Mouse (Mus musculus) urinary bladder, postnatal 14 days (tissue): ENCODE results near the gene Vmn1r128.
"Not testable (repeated sequence)": the region's sequence is repeated elsewhere in the genome, so short reads cannot be mapped to it uniquely, and the experiment has no call there.

Experiments used
- DNase-seq: peaks from one replicate; pipeline ENCODE4 v3.0.0; 2021; ENCODE audit warnings: low spot score

Vmn1r128 gene

GRCm38 (mm10) chr7:21349073-21349472 is at the start of gene Vmn1r128:
Vmn1r128 (plus strand) TSS chr7:21349373.
- not testable (repeated sequence) for DNase-seq

DNA sequence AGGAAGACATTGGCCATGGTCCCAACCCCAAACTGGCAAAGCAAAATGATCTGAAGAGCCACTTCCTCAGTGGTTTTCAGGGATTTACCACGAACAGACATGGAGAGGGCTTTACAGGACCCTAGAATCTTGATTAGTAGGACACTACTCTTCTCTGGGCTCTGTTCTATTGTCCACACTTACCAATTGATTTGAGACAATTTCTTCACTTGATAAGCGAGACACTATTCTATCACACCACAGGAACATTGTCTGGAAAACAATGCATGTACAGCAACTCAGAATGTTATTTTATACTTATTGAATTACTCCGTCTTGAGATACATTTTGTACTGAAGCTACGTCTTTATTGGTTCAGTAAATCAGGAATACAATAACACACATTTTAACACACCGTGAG is 47.8 kb upstream of the Vmn1r128 start, which contains the start of gene Vmn1r126:
Vmn1r126 (minus strand) TSS at position 101 of the 400 bp plus-strand sequence.
- DNase-seq: not testable (repeated sequence)

DNA sequence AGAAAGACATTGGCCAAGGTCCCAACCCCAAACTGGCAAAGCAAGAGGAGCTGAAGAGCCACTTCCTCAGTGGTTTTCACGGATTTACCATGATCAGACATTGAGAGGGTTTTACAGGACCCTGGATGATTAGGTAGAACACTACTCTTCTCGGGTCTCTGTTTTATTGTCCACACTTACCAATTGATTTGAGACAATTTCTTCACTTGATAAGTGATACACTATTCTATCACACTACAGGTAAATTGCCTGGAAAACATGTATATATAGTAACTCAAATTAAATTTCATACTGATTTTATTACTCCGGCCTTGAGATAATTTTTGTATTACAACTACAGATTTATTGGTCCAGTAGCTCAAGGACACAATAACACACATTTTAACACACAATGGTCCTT is 29.4 kb upstream of the Vmn1r128 start, which contains the start of gene Vmn1r127:
Vmn1r127 (minus strand) TSS at position 101 of the 400 bp plus-strand sequence.
- DNase-seq: not testable (repeated sequence)

DNA sequence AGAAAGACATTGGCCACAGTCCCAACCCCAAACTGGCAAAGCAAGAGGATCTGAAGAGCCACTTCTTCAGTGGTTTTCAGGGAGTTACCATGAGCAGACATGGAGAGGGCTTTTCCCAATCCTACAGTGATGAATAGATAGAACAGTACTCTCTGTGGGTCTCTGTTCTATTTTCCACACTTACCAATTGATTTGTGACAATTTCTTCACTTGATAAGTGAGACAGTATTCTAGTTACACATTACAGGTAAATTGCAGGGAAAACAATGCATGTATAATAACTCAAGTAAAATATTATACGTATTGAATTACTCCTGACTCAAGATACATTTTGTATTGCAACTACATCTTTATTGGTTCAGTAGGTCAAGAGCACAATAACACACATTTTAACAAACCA is 12.0 kb downstream of the Vmn1r128 start, which contains the start of gene Vmn1r129:
Vmn1r129 (minus strand) TSS at position 101 of the 400 bp plus-strand sequence.
- DNase-seq: not testable (repeated sequence)
